Mouse (Mus musculus) right cerebral cortex, postnatal 4 days (tissue): Measurements from ENCODE around the gene Gm5936.
A peak's percentile ranks its signal among the peaks of the same experiment; 100 is the strongest.
"Not testable (repeated sequence)": the region's sequence is repeated elsewhere in the genome, so short reads cannot be mapped to it uniquely, and the experiment has no call there.

ENCODE experiments used
- DNase-seq: peaks from one replicate; pipeline ENCODE4 v3.0.0-alpha.2; 2022

The Gm5936 gene

DNA sequence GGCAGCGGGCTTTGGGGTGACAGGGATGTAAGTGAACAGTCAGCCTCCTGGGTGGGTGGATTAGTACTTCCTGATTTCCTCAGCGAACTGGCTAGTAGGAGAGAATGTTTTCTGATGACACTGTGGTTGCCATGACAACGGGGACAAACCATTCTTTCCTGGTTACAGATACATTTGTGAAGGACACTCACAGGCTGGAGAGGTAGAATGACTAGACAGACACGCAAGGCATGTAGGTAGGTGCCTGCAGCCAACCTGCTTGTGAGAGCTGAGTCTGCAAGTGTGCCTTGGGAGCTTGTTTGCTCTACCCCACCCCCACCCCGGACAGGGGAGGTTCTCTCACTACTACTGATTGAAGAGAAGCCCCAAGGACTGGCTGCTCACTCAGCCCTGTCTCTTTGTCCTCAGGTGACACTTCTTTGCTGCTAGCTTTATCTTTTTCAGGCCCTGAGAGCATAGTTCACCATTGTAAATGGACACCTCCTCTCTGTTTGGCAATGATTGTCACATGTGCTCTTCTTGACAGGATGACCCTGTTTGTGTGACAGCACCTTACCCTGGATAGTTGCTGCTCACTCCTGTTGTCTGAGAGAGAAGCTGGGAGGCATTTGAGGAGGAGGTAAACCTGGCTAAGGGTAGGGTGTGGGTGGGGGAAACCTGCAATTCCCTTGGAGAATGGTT, at the start of gene Gm5936:
Gene Gm5936 (plus strand): TSS at position 355 of the 681 bp plus-strand sequence.
- DNase-seq: peak; percentile 13

DNA sequence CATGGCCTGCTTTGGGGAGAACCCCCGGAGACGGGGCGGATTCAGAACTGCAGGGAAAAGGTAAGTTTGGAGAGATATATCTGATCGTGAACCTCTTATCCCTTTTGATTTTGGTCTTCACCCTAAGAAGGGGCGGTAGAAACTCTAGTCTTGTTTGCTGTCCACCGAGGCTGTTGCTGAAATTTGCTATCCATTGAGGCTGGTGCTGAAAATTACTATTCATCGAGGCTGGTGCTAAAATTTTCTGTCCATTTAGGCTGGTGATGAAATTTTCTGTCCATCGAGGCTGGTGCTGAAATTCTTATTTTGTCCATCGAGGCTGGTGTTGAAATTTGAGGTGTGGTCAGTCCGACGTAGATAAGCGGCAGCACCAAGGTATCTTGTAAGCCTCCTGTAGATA, 19.1 kb downstream of the Gm5936 start:
- DNase-seq: not testable (repeated sequence)

DNA sequence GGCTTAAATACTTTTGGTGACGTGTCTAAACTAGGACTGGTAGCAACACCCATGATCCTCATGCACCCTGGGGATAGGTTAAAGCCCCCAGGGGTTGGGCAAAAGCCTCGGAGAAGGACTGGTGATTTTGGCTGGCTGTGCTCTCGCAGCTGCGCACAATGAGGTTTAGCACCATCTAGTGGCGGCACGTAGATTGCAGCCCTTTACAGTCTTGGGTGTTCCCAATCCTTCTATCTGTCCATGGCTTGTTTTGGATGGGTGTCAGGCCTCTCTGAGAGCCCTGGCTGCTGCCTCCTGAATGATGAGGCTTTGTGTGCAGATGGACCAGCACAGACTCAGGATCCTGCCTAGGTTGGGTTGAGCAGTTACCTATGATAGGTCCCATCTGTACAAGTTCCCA, 43.1 kb downstream of the Gm5936 start:
- peak; percentile 65 for DNase-seq
